Mouse (Mus musculus) stomach, embryonic 14.5 days (tissue): Measurements from ENCODE around the gene Olfr972. TPM values are rescaled to one million over a fixed set of nuclear protein-coding genes. Genes with fewer than 3 reads are reported as not detected.
"Not testable (repeated sequence)": the region's sequence is repeated elsewhere in the genome, so short reads cannot be mapped to it uniquely, and the experiment has no call there.

ENCODE experiments used
- ATAC-seq: fragments of 200-750 bp; cut with Nextera tagmentation; 2 replicates; pipeline ENCODE4 v1.8.0; 2017; ENCODE audit warnings: low read depth, moderate TSS enrichment; ENCODE audit not compliant: insufficient number of reproducible peaks, insufficient read depth, low FRiP score
- H3K27ac ChIP-seq: fragments of 300-500 bp; sonication (generic); 2 replicates; pipeline ENCODE4 v1.5.1; 2014; ENCODE audit warnings: mild to moderate bottlenecking, low read length, moderate library complexity, mixed read lengths
- H3K27me3 ChIP-seq: fragments of 300-500 bp; sonication (generic); 2 replicates; pipeline ENCODE4 v1.6.1; 2014; ENCODE audit warnings: low read length, control low read depth, mixed read lengths; ENCODE audit not compliant: control insufficient read depth, insufficient read depth
- H3K36me3 ChIP-seq: fragments of 300-500 bp; sonication (generic); 2 replicates; pipeline ENCODE4 v1.6.1; 2014; ENCODE audit warnings: mild to moderate bottlenecking, control low read depth, low read length, moderate library complexity, mixed read lengths; ENCODE audit not compliant: control insufficient read depth, insufficient read depth
- H3K4me1 ChIP-seq: fragments of 300-500 bp; sonication (generic); 2 replicates; pipeline ENCODE4 v1.6.1; 2014; ENCODE audit warnings: low read length, control low read depth, mixed read lengths; ENCODE audit not compliant: control insufficient read depth, insufficient read depth
- H3K4me2 ChIP-seq: fragments of 300-500 bp; sonication (generic); replicated peaks from 2 replicates; pipeline ENCODE4 v1.6.1; 2014; ENCODE audit warnings: low read depth, low read length, control low read depth
- H3K4me3 ChIP-seq: fragments of 300-500 bp; sonication (generic); 2 replicates; pipeline ENCODE4 v1.5.1; 2014; ENCODE audit warnings: low read depth, low read length, control low read depth
- H3K9ac ChIP-seq: fragments of 300-500 bp; sonication (generic); replicated peaks from 2 replicates; pipeline ENCODE4 v1.6.1; 2014; ENCODE audit warnings: low read depth, mild to moderate bottlenecking, control low read depth, low read length, moderate library complexity, mixed read lengths
- H3K9me3 ChIP-seq: fragments of 300-500 bp; sonication (generic); 2 replicates; pipeline ENCODE4 v1.6.1; 2016; ENCODE audit warnings: low read depth, low read length, control low read depth; ENCODE audit not compliant: control insufficient read depth
- WGBS: fragments of 180-500 bp; shearing (Covaris S2); extraction: QIAGEN DNeasy Blood & Tissue Kit; methylation state at CpG from one replicate; pipeline ENCODE4 v1.1.7; 2014; 5-methylcytosine and 5-hydroxymethylcytosine counted together
- polyA plus RNA-seq: library from polyadenylated mRNA; unstranded; fragments of >200 nt; fragmentation: Nextera tagmentation; extraction: Ambion mirVana; gene quantifications from 2 replicates; pipeline ENCODE4 v1.2.1, GENCODE M21; 2014

Gene Olfr972
- not detected in 2 replicates for polyA plus RNA-seq

GRCm38 (mm10) chr9:39866122-39866521 lies at the start of gene Olfr972:
Gene Olfr972, plus strand, starts transcription at chr9:39866422.
- 56% methylated on average over 2 of the region's 2 CpGs for WGBS
- H3K27me3 ChIP-seq = no peaks in the 10 kb centered on the region
- no peak within 1 kb of the TSS for H3K9ac ChIP-seq
- H3K4me1 ChIP-seq = no peaks in the 10 kb centered on the region
- H3K4me3 ChIP-seq = no peak within 1 kb of the TSS
- H3K36me3 ChIP-seq = no peaks in the 10 kb centered on the region
- no peak within 1 kb of the TSS for H3K27ac ChIP-seq
- no peaks in the 10 kb centered on the region for H3K9me3 ChIP-seq
- no peak within 1 kb of the TSS for H3K4me2 ChIP-seq
- no peak for ATAC-seq

- H3K9me3 ChIP-seq, H3K27ac ChIP-seq, H3K4me3 ChIP-seq, H3K4me1 ChIP-seq, H3K4me2 ChIP-seq, H3K9ac ChIP-seq, H3K36me3 ChIP-seq, ATAC-seq, H3K27me3 ChIP-seq: not testable (repeated sequence)
- WGBS = 65% methylated on average over 1 of the region's 2 CpGs
Measured at GRCm38 (mm10) chr9:39836576-39836975, 29.6 kb upstream of the Olfr972 start, which contains the start of gene Olfr971. Gene Olfr971, plus strand, starts transcription at chr9:39836876.

- WGBS = 92% methylated on average over 1 of the region's 1 CpGs
- H3K27ac ChIP-seq, ATAC-seq, H3K36me3 ChIP-seq, H3K27me3 ChIP-seq, H3K4me1 ChIP-seq, H3K4me2 ChIP-seq, H3K9ac ChIP-seq, H3K4me3 ChIP-seq, H3K9me3 ChIP-seq: not testable (repeated sequence)
Measured at GRCm38 (mm10) chr9:39871986-39872385, 5.8 kb downstream of the Olfr972 start.

- ATAC-seq = 0 out of 2 replicates have a peak, but pooled peaks have one; percentile 53
- WGBS = no CpG with 5 or more reads among the region's 4 CpGs
- H3K4me2 ChIP-seq = not testable (repeated sequence)
Measured at GRCm38 (mm10) chr9:39877541-39878396, 11.5 kb downstream of the Olfr972 start.

GRCm38 (mm10) chr9:39905106-39905505 lies 38.9 kb downstream of the Olfr972 start:
- ATAC-seq = peak; percentile 18; the same call in 1 of the 2 replicates
- WGBS = 74% methylated on average over 6 of the region's 6 CpGs
- Histone ChIP-seq H3K27ac (no peak overlapping the region), H3K4me3 (no peak overlapping the region), H3K9ac (no peak overlapping the region), H3K4me1 (no peaks in the 10 kb centered on the region), H3K9me3 (no peaks in the 10 kb centered on the region), H3K4me2 (no peak overlapping the region), H3K27me3 (no peaks in the 10 kb centered on the region), H3K36me3 (no peaks in the 10 kb centered on the region)

More at GRCm38 (mm10) chr9:39877541-39878396, 11.5 kb downstream of the Olfr972 start:
- not testable (repeated sequence) for H3K36me3 ChIP-seq, H3K4me1 ChIP-seq, H3K27ac ChIP-seq, H3K9ac ChIP-seq, H3K4me3 ChIP-seq, H3K27me3 ChIP-seq, H3K9me3 ChIP-seq

- Histone ChIP-seq H3K4me3 (no peak within 1 kb of the TSS), H3K27ac (no peak within 1 kb of the TSS), H3K4me1 (no peaks in the 10 kb centered on the region), H3K9me3 (no peaks in the 10 kb centered on the region), H3K4me2 (no peak within 1 kb of the TSS), H3K36me3 (no peaks in the 10 kb centered on the region), H3K27me3 (no peaks in the 10 kb centered on the region), H3K9ac (no peak within 1 kb of the TSS)
- no peak for ATAC-seq
- 66% methylated on average over 2 of the region's 2 CpGs for WGBS
Measured at GRCm38 (mm10) chr9:39907036-39907435, 40.8 kb downstream of the Olfr972 start, which contains the start of gene Olfr229. Gene Olfr229, plus strand, starts transcription at chr9:39907336.

- no peaks in the 10 kb centered on the region for H3K9me3 ChIP-seq
- H3K4me2 ChIP-seq = no peak overlapping the region
- H3K9ac ChIP-seq = no peak overlapping the region
- H3K4me3 ChIP-seq = no peak overlapping the region
- no peaks in the 10 kb centered on the region for H3K27me3 ChIP-seq
- no peaks in the 10 kb centered on the region for H3K36me3 ChIP-seq
- H3K4me1 ChIP-seq = no peaks in the 10 kb centered on the region
- WGBS = 78% methylated on average over 3 of the region's 3 CpGs
- ATAC-seq = no peak
- H3K27ac ChIP-seq = no peak overlapping the region
Measured at GRCm38 (mm10) chr9:39909939-39910338, 43.7 kb downstream of the Olfr972 start.
